Mouse (Mus musculus): Measurements from ENCODE around the gene Aph1c.

The Aph1c gene

GRCm38 (mm10) chr9:66834318-66835096, at the start of gene Aph1c:
Gene Aph1c, minus strand, starts transcription at chr9:66834726.
- DNase-seq, result peak; percentile 100

DNA sequence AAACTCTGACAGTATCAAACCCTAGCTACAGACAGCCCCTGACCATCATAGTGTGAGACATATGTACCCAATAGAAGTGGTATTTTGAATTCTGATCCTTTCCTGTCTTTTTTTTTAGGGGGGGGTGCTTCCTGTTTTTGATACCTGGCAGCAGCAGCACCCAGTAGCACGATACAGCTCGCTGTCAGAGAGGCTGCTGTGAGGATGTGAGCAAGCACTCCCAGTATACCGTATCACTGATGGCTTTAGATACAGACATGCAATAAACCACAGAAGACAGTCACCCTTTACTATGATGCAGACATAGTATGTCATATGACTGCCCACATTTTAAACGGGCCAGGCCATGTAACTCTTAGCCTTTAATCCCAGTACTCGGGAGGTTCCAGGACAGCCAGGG, 49.0 kb upstream of the Aph1c start:
- DNase-seq, result peak; percentile 75

GRCm38 (mm10) chr9:66882406-66882821, 47.9 kb upstream of the Aph1c start:
- peak; percentile 91 for DNase-seq

DNA sequence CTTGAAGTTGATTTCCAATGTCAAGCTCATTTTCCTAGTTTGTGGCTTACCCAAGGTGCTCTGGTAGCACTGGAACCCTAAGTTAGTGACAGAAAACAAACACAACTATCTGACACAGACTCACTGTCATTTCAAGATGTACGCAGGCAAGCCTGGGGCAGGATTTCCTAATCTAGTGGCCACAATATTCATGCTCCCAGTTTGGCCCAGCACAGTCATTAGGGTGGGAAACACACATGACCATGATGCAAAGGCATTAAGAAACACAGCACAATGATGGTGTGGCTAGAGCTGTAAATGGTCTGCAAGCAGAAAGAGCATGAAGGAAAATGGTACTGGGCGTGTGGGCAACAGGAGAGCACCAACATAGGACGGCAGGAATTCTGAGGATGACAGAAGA, 47.3 kb upstream of the Aph1c start:
- peak; percentile 79 for DNase-seq

GRCm38 (mm10) chr9:66880752-66881151, 46.2 kb upstream of the Aph1c start:
- DNase-seq, result peak; percentile 66

DNA sequence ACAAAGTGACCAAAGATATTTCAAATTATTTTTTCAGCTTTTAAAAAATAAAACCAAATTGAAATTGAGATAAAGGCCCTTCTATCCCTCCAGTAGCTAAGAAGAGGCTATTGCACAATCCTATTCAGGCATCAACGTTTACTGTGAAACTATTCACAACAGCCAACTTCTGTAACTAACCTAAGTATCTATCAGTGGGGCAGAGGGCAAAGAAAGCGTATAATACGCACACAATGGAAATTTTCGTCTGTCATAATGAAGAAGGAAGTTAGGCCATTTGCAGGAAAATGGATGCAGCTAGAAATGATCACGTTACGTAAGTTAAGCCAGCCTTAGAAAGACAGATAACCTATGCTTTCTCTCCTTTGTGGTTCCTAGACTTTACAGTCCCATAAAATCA, 45.0 kb upstream of the Aph1c start:
- peak; percentile 22 for DNase-seq

- DNase-seq, result no peak
Measured at GRCm38 (mm10) chr9:66878899-66879298, 44.4 kb upstream of the Aph1c start.

DNA sequence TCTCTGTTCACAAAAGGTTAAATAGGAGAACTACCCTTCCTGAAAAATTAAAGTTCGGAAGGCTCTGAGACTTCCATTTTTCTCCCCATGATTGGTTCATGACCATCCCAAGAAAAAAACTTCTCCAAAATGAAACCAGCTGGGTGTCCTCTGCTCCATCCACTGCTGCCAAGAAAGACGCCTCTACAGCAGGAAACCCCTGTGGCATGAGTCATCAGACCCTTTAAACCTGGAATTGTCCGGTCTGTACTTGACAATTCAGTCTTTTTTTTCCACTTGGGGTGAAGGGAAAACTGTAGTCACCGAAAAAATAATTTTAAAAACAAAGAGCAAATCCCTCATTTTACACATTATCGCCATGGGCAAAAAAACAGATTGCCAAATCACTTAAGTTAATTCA, 42.1 kb upstream of the Aph1c start:
- DNase-seq, result peak; percentile 98

- DNase-seq, result peak; percentile 70
Measured at GRCm38 (mm10) chr9:66874297-66874696, 39.8 kb upstream of the Aph1c start.

DNA sequence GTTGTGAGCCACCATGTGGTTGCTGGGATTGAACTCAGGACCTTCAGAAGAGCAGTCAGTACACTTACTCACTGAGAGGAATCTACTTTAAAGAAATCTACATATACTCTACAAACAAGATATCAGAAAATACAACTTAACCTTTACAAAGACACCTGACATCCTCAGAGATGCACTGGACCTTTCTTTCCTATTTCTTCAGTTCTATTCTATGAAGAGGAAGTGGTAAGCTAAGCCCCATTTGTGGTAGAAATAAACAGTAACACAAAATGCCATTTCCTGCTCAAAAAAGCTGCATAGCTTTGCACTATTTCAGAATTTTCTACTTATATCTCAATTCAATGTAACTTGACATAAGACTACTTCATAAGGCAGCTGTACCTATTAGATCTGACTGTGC, 39.0 kb upstream of the Aph1c start:
- DNase-seq, result no peak

GRCm38 (mm10) chr9:66873009-66873408, 38.5 kb upstream of the Aph1c start:
- DNase-seq, result peak; percentile 46

DNA sequence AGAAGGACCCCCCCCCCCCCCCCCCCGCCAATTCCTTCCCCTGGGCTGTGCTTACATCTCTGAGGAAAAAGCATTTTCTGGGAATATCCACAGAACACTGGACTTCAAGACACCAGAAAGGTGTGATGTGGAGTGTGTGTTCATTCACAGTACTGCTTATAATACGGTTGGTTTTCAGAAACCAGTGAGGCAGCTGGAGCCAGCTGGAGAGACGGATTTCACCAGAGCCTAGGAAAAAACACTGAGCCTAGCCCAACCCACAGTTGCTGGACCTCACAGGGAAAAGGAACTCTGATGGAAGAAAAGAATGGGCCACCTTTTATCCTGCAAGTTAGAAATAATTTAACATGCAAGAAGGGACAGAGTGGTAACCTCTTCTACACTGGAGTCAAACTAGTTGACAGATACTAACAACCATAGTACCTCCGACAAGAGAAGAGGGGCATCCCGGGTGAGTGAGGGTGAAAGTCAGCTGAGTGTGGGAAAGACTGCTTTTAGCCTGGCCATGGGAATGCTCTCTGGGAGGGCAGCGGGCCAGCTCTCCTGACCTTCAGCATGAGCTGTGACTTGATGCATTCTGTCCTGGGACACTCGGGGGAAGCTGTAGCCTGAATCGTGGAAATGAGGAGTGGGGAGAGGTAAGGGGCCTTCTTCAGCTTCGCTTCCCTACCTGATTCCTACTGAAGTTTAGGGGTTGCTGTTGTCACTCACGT, 37.6 kb upstream of the Aph1c start:
- DNase-seq, result peak; percentile 98

DNA sequence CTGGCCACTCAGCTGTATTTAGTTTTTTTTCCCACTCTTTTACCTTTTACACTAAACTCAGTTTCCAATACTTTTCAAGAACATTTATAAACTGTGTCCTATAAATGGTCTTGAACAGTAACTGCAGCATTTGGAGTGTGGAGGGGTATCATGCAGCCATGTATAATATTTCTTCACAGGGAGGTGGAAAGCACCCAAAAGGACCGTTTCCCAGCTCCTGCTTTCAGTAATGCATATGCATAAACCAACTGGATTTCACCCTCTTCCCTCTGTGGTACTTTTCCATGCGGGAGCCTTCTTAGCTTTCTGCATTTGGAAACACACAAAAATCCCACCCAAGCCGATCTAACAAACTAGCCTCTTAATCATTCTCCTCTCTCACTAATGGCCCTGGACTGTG, 30.2 kb upstream of the Aph1c start:
- DNase-seq, result peak; percentile 70

DNA sequence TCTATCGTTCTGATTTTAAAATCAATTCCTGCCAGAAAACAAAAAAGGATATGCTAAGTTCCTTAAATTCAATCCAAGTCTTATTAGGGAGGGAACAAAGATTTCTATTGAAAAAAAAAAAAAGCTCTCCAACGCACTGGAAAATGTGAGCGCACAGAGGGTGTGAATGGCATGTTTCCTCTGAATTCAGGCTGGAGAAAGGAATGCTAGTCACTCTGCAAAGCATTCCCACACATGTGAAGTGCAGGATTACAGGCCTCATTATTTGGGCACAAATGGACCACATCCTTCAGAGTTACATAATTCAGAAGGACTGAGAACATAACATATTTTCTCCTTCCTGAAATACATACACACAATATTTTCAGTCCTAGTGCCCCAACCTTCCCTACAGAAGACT, 28.9 kb upstream of the Aph1c start:
- DNase-seq, result peak; percentile 94

DNA sequence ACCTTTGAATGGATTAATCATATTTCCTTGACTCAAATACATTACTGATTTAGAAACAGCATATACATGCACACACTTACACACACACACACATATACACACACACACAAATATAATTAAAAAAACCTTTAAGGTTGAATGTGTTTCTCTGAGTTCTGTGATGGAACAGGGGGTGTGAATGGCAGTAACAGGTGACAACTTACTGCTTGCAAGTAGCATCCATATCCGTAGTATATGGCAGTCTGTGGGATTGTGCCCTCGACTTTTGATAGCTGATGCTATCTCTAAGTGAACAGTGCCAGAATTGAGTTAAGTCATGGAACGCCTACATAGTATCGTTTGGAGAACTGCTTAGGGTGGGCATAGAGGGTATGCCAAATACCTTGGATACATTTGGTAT, 27.7 kb upstream of the Aph1c start:
- peak; percentile 8 for DNase-seq

DNA sequence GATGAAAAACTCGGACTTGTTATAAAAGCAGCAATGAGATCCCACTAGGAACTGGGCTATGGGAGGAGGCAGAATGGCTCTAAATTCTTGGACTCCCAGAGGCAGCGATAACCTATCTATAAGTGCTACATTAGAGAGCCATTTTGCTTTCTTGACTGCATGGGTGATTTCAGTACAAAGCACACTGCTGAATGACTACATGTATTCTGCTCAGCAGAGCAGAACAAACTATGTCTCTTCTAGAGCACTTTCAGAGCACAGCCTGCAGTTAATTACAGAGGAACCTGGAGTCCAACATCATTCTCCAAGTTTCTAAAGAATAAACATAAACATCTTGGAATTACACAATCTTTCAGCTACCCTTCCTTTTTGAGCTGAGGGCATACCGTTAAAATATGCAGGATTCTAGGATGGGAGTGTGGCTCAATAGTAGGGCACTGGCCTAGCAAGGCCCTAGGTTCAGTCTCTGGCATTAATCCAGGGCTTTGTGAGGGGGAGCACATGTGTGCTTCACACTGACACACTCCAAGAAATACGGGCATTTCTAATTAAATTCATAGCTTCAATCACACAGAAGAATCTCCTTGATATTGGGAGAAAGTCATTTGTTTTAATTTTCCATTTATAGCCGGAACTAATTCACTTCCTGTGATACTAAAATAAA, 26.7 kb upstream of the Aph1c start:
- peak; percentile 74 for DNase-seq

- DNase-seq, result peak; percentile 68
Measured at GRCm38 (mm10) chr9:66859523-66859922, 25.0 kb upstream of the Aph1c start.

DNA sequence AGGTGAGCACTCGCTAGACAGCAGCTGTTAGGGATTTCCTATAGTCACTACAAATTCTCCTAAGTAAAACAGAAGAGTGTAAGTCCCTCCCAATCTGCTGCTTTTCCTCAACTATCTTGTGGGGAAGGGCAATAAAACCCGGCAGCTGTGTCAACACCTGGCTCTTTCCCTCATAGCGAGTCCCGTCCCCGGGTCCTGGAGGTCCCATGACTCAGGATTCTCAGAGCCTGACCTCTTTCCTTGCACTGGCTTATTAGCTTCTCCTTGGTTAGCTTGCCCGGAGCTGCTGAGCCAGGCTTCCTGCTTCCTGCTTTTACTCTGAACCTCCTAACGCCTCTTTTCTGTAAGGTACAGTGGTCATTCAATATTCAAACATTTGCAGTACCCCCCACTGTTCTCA, 21.3 kb upstream of the Aph1c start:
- DNase-seq, result peak; percentile 89

DNA sequence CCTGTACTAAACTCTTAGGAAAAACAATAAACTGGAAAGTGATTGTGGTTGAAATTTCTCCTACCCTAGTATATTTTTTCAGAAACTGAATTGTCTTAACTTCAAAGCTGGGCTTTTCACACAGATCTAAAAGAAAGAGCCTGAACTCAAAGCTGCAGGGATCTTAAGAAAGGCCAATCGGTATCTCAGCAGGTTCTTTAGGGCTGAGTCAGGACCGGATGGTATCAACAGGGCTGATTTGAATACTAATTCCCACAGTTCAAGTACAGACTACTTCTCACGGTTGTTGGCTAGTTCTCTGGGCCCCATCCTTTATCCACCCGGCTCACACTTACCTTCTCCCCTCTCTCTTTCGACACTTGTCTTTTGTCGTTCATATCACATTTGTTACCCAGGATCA, 18.1 kb upstream of the Aph1c start:
- peak; percentile 55 for DNase-seq

DNA sequence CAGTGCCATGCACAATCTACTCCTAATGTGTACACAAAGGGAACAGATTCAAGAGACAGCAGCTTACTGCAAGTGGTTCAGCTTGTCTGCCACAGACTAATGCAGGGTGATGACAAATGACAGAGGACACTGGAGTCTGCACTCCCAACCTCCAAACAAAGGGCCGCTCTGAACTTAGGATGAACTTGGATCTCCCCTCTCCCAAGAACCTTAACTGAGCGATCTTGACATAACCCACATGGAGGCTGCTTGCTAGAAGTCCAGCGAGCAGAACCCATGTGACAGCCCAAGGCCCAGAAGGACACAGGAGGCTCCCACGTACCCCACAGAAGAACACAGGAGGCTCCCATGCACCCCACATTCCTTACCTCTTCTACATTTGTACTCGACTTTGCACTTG, 16.4 kb upstream of the Aph1c start:
- DNase-seq, result peak; percentile 62

GRCm38 (mm10) chr9:66846822-66847221, 12.3 kb upstream of the Aph1c start:
- peak; percentile 18 for DNase-seq

DNA sequence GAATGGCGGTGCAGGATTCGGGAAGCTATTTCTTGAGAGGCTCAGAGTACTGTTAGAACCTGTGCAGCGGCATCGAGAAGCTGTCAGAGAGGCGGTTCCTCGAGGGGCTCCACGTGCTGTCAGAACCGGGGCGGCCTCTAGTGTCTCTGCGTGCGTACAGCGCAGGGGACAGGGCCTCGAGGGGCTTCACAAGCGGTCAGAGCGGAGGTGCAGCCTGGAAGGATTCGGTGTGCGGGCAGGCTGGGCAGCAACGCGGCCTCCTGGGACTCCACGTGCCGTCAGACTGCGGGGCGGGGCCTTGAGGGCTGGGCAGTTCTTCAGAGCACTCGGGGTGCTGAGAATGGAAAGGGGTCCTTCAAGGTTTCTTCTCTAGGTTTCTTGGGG, 563 bp upstream of the Aph1c start:
- no peak for DNase-seq

DNA sequence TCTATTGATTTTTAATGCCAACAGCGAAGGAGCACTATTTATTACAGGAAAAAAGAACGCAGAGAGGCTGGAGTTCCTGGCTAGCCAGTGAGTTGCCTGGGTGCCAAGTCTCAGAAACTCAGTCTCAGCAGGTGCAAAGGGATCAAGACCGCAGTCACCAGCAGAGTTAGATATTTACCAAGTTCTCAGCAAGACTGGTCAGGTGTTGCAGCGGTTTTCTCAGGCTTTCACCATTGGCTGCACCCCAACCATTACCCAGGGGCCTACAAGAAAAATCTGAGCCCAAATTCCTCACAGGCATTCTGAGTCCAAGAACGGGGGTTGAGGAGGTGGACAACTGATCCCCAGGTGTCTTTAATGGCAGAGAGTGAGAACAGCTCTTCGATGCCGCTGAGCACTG, 675 bp downstream of the Aph1c start:
- DNase-seq, result peak; percentile 91

DNA sequence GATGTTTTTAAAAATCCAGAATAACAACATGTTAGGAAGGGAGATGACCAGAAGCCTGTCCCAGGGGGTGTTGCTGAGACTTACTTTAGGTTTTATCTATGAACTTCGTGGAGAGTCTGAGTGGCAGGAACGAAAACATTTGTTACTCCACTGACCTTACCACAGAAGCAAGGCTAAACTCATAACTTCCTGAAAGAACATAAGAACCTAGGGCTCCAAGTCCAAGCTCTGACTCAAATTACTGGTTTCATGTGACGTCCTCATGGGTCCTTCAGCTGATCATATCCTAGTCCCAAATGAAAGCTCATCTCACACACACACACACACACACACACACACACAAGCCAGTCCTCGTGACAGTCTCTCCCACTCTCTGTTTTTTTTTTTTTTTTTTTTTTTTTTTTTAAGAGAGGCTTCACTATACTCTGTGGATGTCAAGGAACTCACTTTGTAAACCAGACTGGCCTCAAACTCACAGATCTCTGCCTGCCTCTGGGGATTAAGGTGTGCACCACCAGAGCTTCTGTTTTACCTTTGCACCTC, 2.1 kb downstream of the Aph1c start:
- peak; percentile 91 for DNase-seq

Data from heart, adult 11 months (tissue).